In genomic region chr2:73298841-73299240, GRCm38 (mm10) we compare ENCODE assay signal across 18 mouse cellular contexts. TPM values are rescaled to one million over a fixed set of nuclear protein-coding genes. Genes with fewer than 3 reads are reported as not detected.
DNase-seq lines count a peak whose midpoint lies in the region; ATAC-seq and TF ChIP-seq lines count a peak whose summit lies in the region.
"Had no signal": no experiment of that assay in that cellular context is flagged by ENCODE, and none has a peak within 500 bp of the region (broad histone marks: within the 10 kb centered on the region; RNA-seq: fewer than 3 reads in every experiment).

No protein-coding gene starts in this region.

- no peak for TF ChIP-seq CTCF in lung, postnatal 0 days (IDR thresholded peaks at IDR 0.05)

- no peaks in the 10 kb centered on the region for H3K9me3 ChIP-seq in lung, postnatal 0 days (ENCODE audit: low read length)
- H3K9me3 ChIP-seq: G1E had no signal

- peak; percentile 55 for DNase-seq in lung, postnatal 0 days (ENCODE audit: low spot score)
- no peak for DNase-seq in lung, postnatal 36 days
- DNase-seq: adrenal gland, adult 2 months; adrenal gland, adult 8-10 months; adrenal gland, postnatal 10 days; adrenal gland, postnatal 14 days; adrenal gland, postnatal 25 days; adrenal gland, postnatal 36 days; B cell, adult 2 months; cerebellum, adult 11 months; cerebellum, adult 11-12 months; cerebellum, adult 18-20 months; cerebellum, adult 2 months had no signal

- H3K4me2 ChIP-seq in lung, postnatal 0 days (replicated peaks; ENCODE audit: low read depth, low read length): no peak overlapping the region

- H3K4me1 ChIP-seq in lung, postnatal 0 days (ENCODE audit: insufficient read depth, low read depth, low read length): no peaks in the 10 kb centered on the region

- WGBS in lung, postnatal 0 days: 56% methylated on average over 3 of the region's 3 CpGs

- H3K27ac ChIP-seq in lung, postnatal 0 days (ENCODE audit: low read length): no peak overlapping the region

- ATAC-seq in lung, postnatal 0 days: peak; percentile 57
- ATAC-seq: activated CD4-positive, CD25-positive, alpha-beta regulatory T cell, adult 4 months; Patski had no signal

- no peak overlapping the region for H3K9ac ChIP-seq in lung, postnatal 0 days (replicated peaks; ENCODE audit: low read depth)

- peaks cover 5% of the 10 kb centered on the region; the same call in 1 of the 2 replicates for H3K36me3 ChIP-seq in lung, postnatal 0 days (ENCODE audit: insufficient read depth, low read length)

- no peak overlapping the region for H3K4me3 ChIP-seq in lung, postnatal 0 days (ENCODE audit: low read depth, low read length)

- no peaks in the 10 kb centered on the region for H3K27me3 ChIP-seq in lung, postnatal 0 days (replicated peaks; ENCODE audit: insufficient read depth, low read length)
- H3K27me3 ChIP-seq: CH12.LX, Patski had no signal

- peak; percentile 42; the same call in 1 of the 2 replicates for TF ChIP-seq EP300 in lung, postnatal 0 days (IDR thresholded peaks at IDR 0.05)

RNA-seq across cellular contexts. Expression of gene Scrn3, which starts 13.6 kb away (rescaled TPM):
- polyA plus RNA-seq in lung, postnatal 0 days (2015; fragmentation: Nextera tagmentation; extraction: Ambion mirVana): 10.9 and 12.8 TPM in 2 replicates

RNA-seq across cellular contexts. Expression of gene Cir1, which starts 13.7 kb away (rescaled TPM):
- polyA plus RNA-seq in lung, postnatal 0 days (2015; fragmentation: Nextera tagmentation; extraction: Ambion mirVana): 38.9 and 39.3 TPM in 2 replicates

RNA-seq across cellular contexts. Expression of gene Sp9, which starts 27.1 kb away (rescaled TPM):
- not detected in 2 replicates for polyA plus RNA-seq in lung, postnatal 0 days (2015; fragmentation: Nextera tagmentation; extraction: Ambion mirVana)
- polyA plus RNA-seq: activated CD4-positive, CD25-positive, alpha-beta regulatory T cell, adult 4 months; adrenal gland, adult 2 months; CD4-positive, CD25-positive, alpha-beta regulatory T cell, adult 4 months; Patski had no signal
